Mouse (Mus musculus): ENCODE results near the gene Atp6v1b1.

The Atp6v1b1 gene

DNA sequence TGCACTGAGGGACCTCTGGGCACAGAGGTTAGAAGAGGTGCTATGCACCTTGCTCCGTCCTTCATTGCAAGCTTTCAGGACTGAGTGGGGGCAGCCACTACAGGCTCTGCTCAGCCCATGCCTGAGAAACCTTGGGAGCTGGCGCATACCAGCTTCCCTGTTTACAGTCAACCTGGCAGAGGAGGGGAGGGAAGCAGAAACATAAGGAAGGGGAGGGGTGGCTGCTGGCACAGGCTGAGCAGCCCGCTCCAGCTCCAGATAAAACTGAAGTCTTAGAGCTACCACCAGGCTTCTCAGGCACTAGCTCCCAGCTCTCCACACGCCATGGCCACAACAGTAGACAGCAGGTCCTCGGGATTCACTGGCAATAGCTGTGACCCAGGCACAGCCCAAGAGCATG, at the start of gene Atp6v1b1:
Gene Atp6v1b1, plus strand, starts transcription at position 230 of the 400 bp plus-strand sequence.
- DNase-seq (ENCODE audit: low spot score) = no peak

DNA sequence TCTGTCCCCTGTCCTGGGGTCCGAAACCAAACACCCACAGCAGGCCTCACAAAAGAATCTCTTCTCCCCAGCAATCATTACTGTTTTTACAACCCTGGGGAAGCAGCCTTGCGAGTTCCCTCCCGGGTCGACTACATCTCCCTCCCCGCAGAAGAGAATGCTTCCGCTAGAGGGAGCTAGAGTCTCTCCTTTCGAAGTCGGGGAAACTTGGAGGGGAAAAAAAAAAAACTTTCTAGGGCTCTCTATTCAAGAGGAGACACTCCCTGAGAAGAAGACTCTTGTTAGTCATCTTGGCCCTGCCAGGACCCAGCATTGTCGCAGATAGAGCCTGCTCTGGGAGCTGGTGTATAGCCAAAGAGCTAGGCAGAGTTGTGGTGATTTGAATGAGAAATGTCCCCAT, 49.0 kb upstream of the Atp6v1b1 start:
- peak; percentile 77 for DNase-seq (ENCODE audit: low spot score)

DNA sequence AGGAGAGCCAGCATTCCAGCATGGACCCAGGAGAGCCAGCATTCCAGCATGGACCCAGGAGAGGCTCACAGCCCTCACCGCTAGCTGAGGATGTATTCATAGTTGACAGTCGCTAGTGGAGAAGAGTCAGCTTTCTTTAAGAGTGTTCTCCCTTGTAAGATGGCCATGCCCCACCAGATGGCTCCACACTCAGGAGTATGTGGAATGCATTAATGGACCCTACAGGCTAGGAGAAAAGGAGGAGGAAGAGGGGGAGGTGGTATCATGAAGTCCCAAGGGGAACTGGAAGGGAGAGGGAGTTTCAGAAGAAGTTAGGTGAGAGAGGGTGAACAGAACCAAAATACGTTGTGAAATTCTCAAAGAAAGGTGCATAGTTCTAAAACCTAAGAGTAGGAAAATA, 47.1 kb upstream of the Atp6v1b1 start:
- no peak for DNase-seq (ENCODE audit: low spot score)

DNA sequence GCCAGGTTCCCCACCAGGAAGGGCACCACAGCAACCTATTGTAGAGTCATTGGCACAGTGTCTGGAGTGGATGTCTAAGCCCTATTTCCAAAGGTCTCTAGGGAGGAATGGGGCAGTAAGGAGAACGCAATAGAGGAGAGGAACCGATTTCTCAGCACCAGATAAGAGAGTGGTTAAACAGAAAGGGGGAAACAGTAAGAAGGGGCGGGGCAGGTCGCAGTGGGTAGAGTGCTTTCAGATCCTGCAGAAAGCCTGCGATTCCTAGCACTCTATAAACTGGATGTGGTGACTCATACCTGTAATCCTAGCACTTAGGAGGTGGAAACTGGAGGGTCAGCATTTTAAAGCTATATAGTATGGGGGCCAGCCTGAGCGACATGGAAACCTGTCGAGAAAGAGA, 46.1 kb upstream of the Atp6v1b1 start:
- DNase-seq (ENCODE audit: low spot score) = no peak

DNA sequence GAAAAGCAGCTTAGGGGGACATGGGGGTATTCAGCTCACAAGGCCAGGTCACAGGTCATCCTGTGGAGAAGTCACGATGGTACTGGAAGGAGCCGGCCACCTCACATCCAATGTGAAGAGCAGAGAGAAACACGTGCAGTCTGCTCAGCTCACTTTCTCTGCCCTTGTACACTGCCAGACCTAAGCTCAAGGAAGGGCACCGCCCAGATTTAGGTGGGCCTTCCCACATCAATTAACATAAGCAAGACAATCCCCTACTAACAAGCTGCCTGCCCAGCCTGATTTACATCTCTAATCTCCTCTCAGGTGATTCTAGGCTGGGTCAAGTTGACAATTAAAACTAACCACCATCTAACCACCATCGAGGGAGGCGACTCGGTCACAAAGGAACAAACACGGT, 44.9 kb upstream of the Atp6v1b1 start:
- DNase-seq (ENCODE audit: low spot score) = no peak

DNA sequence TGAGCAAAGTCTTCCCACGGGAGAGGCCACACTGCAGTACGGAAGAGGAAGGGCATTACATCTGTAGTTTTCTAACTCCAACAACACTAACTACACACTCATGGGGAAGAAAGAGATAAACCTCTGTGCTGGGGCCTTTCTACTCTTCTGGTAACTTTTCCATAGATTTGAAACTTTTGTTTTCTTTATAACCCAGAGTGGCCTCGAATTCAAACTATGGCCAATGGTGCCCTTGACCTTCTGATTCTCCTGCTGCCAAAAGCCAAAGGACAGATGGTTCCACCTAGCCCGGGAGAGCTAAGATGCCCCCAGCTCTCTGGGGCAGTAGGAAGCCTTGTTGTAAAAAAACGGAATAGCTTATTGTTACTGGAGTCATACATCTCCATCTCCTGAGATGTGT, 42.8 kb upstream of the Atp6v1b1 start:
- DNase-seq (ENCODE audit: low spot score) = no peak

DNA sequence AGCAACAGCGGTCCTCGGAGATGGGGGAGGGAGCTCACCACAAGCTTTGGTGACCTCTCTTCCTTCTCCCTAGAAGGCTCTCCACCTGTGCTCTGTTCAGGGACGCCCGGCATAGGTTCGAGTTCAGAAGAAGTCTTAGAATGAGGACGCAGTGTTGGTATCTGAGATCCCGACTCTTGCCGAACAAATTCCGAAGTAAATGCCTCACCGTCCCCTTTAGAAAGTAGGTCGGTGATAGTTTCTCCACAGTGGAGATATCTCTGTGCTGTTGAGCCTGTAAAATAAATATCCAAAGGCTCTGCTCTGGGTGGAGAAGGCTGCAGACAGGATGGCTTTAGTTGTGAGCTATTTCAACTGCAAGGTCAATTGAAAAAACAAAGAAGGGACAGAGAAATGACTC, 41.8 kb upstream of the Atp6v1b1 start:
- no peak for DNase-seq (ENCODE audit: low spot score)

DNA sequence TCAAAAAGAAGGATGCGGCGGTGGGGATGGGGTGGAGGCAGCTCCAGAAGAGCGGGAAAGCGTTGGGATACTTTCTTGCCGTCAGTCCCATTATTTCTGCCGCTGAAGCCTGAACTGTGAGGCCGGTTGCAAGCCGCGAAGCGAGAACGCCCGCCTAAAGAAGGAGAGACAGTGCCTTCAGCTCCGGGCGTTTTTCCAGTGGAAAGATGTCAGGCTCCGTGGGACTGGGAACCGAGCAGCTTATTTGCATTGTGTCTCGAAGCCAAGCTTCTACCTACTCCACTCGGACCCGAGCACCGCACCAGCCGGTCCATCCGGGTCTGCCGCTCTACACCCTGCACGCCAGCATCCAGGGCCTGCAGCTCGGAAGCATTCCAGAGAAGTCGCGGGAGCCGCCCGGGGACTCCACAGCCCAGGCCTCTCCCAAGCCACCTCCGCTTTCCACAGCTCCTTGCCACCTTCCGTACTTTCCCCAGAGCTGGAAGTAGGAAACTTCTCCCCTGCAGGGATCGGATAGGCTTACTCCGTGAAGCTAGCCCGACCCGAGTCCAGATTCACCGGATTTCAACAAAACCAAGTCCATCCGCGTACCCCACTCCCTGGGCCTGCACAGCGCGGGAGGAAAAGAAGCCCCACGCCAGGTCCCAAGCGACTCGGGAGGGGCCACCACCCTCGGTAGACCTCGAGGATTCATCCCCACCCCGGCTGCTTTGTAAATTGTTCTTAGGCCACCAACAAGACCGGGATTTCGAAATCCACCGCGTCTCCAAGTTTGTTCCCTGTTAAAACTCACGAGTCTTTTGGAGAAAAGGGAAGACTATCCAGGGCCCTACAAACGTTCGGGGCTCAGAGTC, 40.4 kb upstream of the Atp6v1b1 start:
- no peak for DNase-seq (ENCODE audit: low spot score)

DNA sequence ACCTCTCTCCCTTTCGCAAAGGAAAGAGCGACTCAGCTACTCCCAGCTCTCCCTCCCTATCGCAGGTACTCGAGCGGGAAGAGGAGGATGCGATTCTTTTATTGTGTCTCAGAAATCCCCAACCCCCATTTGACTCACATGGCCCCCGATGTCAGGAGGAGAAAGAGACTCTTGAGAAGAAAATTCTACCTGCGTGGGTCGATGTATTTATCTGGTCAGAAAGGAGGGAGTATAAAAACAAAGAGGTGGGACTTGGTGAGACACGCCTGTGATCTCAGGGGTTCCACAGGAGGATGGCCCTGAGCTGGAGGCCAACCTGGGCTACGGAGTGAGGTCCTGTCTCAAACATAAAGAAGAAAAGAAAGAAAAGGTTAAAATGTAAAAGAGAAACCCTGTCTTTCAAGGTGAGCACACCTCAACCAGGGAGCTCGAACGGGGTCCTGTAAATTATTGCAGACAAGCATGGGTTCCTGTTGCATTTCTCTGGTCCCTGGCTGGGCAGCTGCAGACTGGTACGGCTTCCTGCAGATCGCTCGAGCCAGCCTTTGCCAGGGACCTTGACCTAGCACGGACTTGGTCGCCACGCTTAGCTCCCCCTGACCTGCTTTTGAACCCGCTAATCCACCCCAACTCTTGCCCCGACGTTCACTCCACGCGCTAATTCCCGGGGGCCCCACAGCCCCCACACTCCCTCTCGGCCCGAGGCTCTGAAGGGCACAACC, 39.6 kb upstream of the Atp6v1b1 start:
- no peak for DNase-seq (ENCODE audit: low spot score)

DNA sequence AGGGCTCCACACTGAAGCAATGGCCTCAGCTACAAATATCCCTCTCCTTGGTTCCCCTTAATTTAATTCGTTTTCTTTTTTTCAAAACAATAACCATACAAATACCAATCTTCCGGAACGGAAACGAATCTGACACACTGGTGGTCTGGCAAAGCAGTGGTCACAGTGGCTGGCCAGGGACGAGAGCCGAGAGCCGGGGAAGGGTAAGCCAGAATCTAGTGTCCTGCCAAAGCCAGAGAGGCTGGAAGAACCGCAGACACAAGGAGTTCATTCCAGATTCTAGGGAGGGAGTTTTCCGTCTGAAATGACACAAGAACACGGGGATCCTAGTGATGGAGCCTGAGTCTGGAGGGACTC, 39.1 kb upstream of the Atp6v1b1 start:
- no peak for DNase-seq (ENCODE audit: low spot score)

DNA sequence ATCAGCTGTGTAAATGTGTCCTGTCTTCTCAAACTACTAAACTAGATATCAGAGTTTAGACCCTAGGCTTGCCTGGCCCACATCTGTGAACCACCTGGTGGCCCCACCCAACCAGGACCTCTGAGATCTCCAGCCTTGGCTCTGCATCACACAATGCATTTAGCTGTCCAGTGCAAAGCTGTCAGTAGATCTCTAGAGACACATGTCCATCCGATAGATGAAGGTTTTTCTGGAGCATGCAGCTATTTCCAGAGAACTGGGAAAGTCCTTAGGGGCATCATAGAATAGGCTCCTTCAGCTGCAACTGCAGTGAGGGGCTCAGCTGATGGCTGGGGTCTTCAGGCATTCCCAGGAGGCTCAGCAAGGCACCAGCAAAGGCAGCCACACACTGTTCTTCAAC, 38.5 kb upstream of the Atp6v1b1 start:
- no peak for DNase-seq (ENCODE audit: low spot score)

DNA sequence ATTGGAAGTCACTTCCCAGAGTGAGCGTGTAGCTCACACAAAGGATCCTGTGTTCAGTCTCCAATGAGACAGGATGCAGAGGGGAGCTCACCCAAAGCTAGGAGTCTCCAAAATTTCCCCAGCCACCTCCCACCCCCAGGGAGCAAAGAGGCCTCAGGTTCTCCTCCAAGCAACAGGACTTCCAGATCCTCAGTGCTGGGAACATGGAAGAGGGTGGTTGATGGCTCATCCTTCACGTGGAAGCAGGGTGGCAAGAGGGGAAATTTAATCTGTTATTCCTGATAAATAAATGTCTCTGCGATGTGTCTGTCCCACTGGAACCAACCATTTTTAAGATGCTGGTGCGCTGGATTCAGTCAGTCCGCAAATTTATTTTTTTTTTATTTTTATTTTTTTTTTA, 38.1 kb upstream of the Atp6v1b1 start:
- no peak for DNase-seq (ENCODE audit: low spot score)

DNA sequence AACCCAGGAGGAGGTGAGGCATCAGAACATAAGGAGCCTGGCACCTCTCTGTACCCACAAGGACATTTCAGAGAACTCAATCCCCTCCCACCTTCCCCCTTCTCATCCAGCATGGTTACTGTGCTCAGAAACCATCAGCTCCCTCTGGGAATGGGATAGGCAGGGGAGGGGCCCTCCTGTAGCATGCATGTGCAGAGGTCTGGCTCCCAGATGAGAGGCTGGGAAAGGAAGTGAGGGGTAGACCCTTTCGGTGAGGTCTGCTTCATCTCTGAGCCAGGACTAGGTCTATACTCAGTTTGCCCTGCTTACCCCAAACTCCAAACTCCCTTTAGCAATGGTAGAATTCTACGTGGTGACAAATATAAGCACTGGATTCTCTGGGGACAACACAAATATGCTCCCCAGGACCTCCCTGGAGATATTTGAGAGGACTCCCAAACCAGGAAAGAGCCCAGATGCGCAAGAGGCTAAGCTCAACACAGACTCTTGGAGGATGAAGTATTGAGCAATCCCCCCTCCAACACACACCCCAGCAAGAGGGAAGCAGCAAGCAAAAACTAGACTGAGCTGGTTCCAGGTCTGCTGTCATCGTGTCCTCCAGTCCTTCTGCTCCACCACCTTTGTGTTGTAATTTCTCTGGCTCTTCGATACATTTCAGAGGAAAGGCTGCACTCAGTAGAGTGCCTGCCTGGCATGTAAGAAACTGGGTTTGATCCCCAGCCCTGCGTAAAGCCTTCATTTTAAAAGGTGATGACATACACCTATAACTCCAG, 34.9 kb upstream of the Atp6v1b1 start:
- peak; percentile 42 for DNase-seq (ENCODE audit: low spot score)

DNA sequence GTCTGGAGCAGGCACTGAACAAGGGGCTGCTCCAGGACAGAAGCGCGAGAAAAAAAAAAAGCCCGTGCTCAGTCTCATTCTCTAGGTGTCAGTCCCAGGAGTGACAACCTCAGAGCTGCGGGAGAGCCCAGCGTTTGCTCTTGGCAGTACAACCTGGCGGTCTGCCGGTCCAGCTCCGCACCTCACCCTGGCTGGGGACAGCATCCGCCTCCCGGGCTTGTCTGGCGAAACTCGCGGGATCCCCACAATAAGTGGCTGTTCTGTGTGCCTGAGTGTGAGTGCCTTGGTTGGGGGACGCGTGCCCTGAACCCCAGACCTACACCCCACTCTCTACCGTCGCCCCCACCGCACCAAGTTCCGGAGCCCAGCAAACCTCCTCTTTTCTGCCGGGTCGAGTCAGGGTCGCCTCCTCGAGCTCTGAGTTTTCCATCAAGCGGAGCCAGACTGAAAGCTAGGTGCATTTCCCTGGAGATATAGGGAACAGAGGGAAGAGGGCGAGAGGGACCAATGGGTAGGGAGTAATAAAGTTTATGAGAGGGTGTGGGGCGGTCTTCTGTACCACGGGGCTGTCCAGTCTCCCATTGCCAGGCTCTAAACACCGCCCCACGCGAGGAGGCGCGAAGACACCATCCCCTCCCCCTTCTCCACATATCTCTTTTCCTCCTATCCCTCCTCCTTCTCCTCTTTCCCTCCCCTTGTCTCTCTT, 32.3 kb upstream of the Atp6v1b1 start:
- no peak for DNase-seq (ENCODE audit: low spot score)

DNA sequence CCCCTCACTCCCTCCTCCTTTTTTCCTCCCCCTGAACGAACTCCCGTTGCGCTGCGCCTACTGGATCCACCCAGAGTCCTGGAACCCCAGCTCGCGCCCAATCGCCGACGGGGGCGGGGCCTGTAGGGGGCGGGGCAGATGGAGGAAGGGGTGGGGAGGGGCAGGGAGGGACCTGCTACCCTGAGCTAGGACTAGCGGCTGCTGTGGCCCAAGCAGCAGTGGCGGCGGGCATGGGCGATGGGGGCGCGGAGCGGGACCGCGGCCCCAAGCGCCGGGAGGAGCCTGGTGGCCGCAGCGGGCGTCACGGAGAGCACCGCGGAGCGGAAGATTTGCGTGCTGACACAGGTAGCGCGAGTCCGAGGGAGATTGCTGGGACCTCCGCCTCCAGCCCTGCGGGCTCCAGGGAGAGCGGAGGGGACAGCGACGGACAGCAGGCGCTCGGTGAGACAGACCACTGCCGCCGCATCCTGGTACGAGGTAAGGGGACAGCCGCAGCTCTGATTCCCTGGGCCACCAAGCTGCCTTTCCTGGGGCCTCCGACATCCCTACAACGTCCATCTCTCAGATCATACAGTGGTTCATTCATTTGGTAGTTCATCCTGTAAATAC, 31.6 kb upstream of the Atp6v1b1 start, which contains the start of gene Vax2:
Gene Vax2, plus strand, starts transcription at position 198 of the 609 bp plus-strand sequence.
- DNase-seq (ENCODE audit: low spot score) = peak; percentile 51

DNA sequence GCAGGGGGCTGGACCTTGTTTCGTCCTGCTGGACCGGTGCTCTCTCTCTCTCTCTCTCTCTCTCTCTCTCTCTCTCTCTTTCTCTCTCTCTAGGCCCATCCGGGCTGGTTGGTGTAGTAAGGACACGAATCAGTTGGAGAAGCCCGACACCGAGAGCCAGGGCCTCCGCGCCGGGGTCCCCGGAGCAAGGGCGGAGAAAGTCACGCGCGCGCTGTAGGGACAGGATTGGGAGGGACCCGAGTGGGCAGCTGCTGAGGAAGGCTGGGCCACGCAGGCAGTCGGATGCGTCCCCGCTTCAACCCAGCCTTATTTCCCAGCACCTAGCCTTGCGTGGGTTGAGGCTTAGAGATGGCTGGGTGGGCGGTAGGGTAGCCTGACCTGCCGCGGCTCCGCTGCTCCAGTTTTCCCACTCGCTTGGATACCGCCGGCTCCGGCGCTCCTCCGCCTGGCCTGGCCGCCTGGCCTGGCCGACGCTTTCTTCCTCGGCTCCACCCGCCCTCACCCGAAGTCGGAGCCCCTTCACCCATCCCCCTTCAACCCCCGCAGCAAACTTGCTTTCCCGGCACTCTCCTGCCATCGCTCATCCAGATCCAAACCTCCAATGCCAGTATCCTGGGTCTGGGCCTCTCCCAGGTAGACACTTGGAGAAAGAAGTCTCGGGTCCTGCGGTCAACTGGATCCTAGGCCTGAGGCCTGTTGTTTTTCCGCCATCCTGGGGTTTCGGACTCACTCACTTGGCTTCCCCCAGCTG, 30.9 kb upstream of the Atp6v1b1 start:
- DNase-seq (ENCODE audit: low spot score) = no peak

DNA sequence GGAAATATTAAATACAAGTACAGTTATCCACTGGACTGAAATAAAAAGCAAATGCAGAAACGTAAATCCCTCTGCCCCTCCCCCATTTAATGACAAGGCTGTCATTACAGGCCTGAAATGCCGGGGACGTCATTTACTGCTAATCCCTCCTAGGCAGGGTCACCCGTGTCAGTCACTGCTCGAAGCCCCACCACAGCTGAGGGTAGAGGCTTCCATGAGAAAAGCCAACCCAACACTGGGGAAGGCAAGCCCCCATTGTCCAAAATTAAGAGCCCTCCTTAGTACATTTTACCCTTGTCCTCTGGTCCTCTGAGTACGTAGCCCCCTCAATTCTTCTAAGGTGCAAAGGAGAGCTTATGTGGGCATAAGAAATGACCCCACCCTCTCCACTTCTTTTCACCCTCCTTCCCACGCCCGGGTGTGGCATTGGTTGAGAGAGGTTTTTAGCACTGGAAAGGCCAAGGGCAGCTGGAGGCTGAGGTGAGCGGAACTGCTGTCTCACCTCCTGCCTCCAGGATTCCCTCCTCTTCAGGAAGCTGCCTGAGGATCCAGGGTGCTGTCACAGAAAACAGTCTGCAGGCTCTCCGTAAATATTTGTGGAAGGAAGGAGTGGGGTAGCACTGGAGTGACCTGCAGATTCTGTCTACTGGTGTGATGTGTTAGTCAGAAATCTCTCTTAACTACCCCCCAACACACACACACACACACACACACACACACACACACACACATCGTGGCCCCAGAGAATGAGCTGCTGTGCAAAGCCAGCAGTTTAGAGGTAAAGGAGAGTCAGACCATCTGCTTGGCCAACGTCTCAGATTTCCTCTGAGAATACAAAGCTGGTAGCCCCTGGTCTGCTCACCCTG, 29.3 kb upstream of the Atp6v1b1 start:
- no peak for DNase-seq (ENCODE audit: low spot score)

DNA sequence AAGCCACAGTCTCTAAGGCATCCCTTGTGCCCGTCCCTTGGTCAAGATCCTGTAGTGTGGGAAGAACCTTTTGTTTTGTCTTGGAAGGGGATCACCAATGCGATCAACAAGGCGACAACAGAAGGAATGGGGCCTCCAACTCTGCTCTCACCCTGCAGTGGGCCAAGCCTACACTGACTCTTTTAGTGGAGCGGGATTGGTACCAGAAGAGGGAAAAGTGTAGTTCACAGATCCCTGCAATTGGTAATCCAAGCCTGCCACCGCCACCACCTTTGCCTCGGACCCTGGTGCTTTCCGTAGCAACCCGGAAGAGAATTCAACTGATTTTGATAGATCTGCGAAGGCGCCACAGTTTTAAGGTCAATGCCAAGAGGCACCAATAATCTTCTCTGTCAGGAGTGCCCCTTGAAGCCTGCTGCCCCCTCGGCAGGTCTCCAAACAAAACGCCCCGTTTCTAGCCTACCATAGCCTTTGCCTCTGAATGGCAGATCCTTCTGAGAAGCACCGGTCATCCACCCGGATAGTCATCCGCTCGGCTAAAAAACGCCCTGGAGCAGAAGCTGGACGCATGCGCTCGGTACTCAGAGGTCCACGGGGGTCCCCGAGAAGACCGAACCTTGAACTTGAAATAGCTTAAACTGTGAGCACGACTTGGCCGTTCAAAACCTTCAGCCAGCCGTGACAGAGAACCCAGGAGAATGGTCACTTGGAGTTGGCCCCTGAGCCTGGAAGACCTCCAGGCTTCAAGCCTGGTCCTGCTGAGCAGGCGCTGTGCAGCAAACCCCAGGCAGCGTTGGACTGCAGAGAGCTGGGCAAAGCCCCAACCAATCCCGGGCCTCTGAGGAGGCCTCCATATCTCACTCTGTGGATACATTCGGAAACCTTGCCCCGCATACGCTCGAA, 28.3 kb upstream of the Atp6v1b1 start:
- no peak for DNase-seq (ENCODE audit: low spot score)
